Mouse (Mus musculus): ENCODE measurements around the gene Hist2h2bb.

Hist2h2bb gene

DNA sequence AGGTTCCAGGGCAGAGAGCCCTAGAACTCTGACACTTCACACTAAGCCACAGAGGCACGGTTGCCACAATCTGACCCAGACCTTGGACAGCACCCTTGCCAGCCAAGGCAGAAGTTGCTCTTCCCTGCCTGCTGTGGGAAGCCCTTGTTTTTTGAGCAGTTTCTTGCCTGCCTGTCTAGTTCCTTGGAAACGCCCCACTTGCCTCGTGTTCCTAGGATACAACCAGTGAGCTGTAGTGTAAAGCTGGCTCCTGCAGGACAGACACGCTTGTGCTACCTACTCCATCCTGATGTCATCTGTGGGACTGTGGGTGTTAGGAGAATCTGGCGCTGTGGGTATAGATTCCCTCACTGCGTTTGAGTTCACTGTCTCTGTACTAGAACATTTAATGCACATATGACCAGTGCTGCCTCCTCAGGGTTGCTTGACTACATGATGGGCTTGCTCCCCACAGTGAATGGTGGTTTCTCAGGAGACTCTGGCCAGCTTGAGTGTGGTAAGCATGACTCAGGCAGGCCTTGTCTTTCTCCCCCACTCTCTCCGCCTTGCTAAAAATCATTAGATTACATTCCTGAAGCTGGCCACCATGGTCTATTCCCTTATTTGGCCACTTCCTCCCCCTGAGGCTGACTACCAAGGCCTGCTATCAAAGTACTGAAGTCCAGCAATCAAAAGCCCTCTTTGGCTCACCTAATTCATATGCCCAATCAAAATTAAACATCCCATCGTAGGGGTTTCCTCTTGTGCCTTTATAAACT lies 43.0 kb downstream of the Hist2h2bb start:
- DNase-seq: no peak
